25 mouse cellular contexts compared by ENCODE assay signal in genomic region chr2:113689660-113690059, GRCm38 (mm10).
DNase-seq lines count a peak whose midpoint lies in the region; ATAC-seq and TF ChIP-seq lines count a peak whose summit lies in the region.
"Had no signal": no experiment of that assay in that cellular context is flagged by ENCODE, and none has a peak within 500 bp of the region (broad histone marks: within the 10 kb centered on the region; RNA-seq: fewer than 3 reads in every experiment).

No protein-coding gene starts in this region.

- 0 out of 2 replicates have a peak, but pooled peaks have one; percentile 7 for TF ChIP-seq EP300 in lung, postnatal 0 days (IDR thresholded peaks at IDR 0.05)
- no peak for TF ChIP-seq EP300 in liver, postnatal 0 days (IDR thresholded peaks at IDR 0.05; ENCODE audit: low read depth)

- WGBS in lung, embryonic 16.5 days, result 31% methylated on average over 5 of the region's 5 CpGs
- 31% methylated on average over 5 of the region's 5 CpGs for WGBS in lung, postnatal 0 days
- WGBS in liver, postnatal 0 days (ENCODE audit: insufficient replicate concordance), result 33% methylated on average over 5 of the region's 5 CpGs
- WGBS in hindbrain, embryonic 11.5 days, result 69% methylated on average over 5 of the region's 5 CpGs

- peaks cover 15% of the 10 kb centered on the region for H3K4me1 ChIP-seq in lung, embryonic 16.5 days (replicated peaks; ENCODE audit: control insufficient read depth, insufficient read depth, low read length)
- H3K4me1 ChIP-seq in lung, postnatal 0 days (ENCODE audit: insufficient read depth, low read depth, low read length), result no peaks in the 10 kb centered on the region
- no peaks in the 10 kb centered on the region for H3K4me1 ChIP-seq in liver, postnatal 0 days (ENCODE audit: insufficient read depth)
- no peaks in the 10 kb centered on the region for H3K4me1 ChIP-seq in hindbrain, embryonic 11.5 days (replicated peaks; ENCODE audit: control insufficient read depth, insufficient read depth, low read length)

- H3K27me3 ChIP-seq in lung, embryonic 16.5 days (ENCODE audit: control insufficient read depth, insufficient read depth, low read depth, low read length), result no peaks in the 10 kb centered on the region
- H3K27me3 ChIP-seq in Patski, result no peaks in the 10 kb centered on the region
- H3K27me3 ChIP-seq in lung, postnatal 0 days (replicated peaks; ENCODE audit: insufficient read depth, low read length), result no peaks in the 10 kb centered on the region
- no peaks in the 10 kb centered on the region for H3K27me3 ChIP-seq in liver, postnatal 0 days (ENCODE audit: insufficient read depth, low read length)
- H3K27me3 ChIP-seq in hindbrain, embryonic 11.5 days (ENCODE audit: control insufficient read depth, insufficient read depth, low read length), result no peaks in the 10 kb centered on the region
- H3K27me3 ChIP-seq: forebrain, embryonic 15.5 days; hindbrain, embryonic 13.5 days had no signal

- no peaks in the 10 kb centered on the region for H3K36me3 ChIP-seq in lung, embryonic 16.5 days (ENCODE audit: control insufficient read depth, insufficient read depth, low read length)
- no peaks in the 10 kb centered on the region for H3K36me3 ChIP-seq in lung, postnatal 0 days (ENCODE audit: insufficient read depth, low read length)
- no peaks in the 10 kb centered on the region for H3K36me3 ChIP-seq in liver, postnatal 0 days (replicated peaks; ENCODE audit: insufficient read depth, low read length)
- H3K36me3 ChIP-seq in hindbrain, embryonic 11.5 days (ENCODE audit: control insufficient read depth, insufficient read depth, low read length), result no peaks in the 10 kb centered on the region
- H3K36me3 ChIP-seq: embryonic facial prominence, embryonic 13.5 days; forebrain, embryonic 15.5 days; heart, embryonic 12.5 days; hindbrain, embryonic 13.5 days; limb, embryonic 12.5 days had no signal

- no peak overlapping the region for H3K9ac ChIP-seq in lung, embryonic 16.5 days (ENCODE audit: low read length)
- no peak overlapping the region for H3K9ac ChIP-seq in lung, postnatal 0 days (replicated peaks; ENCODE audit: low read depth)
- H3K9ac ChIP-seq in liver, postnatal 0 days (replicated peaks), result no peak overlapping the region
- H3K9ac ChIP-seq in hindbrain, embryonic 11.5 days (ENCODE audit: low read depth, low read length), result no peak overlapping the region
- H3K9ac ChIP-seq: embryonic facial prominence, embryonic 13.5 days; forebrain, embryonic 15.5 days; heart, embryonic 12.5 days; hindbrain, embryonic 13.5 days; limb, embryonic 12.5 days had no signal

- POLR2A ChIA-PET in Patski (lab: Charles Lee), result no interaction called here

- ATAC-seq in lung, embryonic 16.5 days (ENCODE audit: low read depth), result peak; percentile 57; the same call in 1 of the 2 replicates
- peak; percentile 95 for ATAC-seq in Patski
- ATAC-seq in lung, postnatal 0 days, result peak; percentile 52; the same call in 1 of the 2 replicates
- ATAC-seq in liver, postnatal 0 days, result no peak
- ATAC-seq in hindbrain, embryonic 11.5 days (ENCODE audit: low FRiP score), result no peak
- ATAC-seq: CD4-positive, CD25-positive, alpha-beta regulatory T cell, adult 4 months; forebrain, embryonic 15.5 days; midbrain, embryonic 16.5 days had no signal

- no peak overlapping the region for H3K4me3 ChIP-seq in lung, embryonic 16.5 days (ENCODE audit: low read length)
- no peak overlapping the region for H3K4me3 ChIP-seq in lung, postnatal 0 days (ENCODE audit: low read depth, low read length)
- H3K4me3 ChIP-seq in liver, postnatal 0 days (ENCODE audit: low read depth, low read length), result no peak overlapping the region
- H3K4me3 ChIP-seq in hindbrain, embryonic 11.5 days (ENCODE audit: low read depth, low read length), result no peak overlapping the region
- H3K4me3 ChIP-seq: embryonic facial prominence, embryonic 13.5 days; forebrain, embryonic 15.5 days; heart, embryonic 12.5 days; hindbrain, embryonic 13.5 days; limb, embryonic 12.5 days had no signal

- no peak overlapping the region for H3K27ac ChIP-seq in lung, embryonic 16.5 days (ENCODE audit: low read length)
- H3K27ac ChIP-seq in lung, postnatal 0 days (ENCODE audit: low read length), result no peak overlapping the region
- no peak overlapping the region for H3K27ac ChIP-seq in liver, postnatal 0 days (ENCODE audit: low read depth)
- no peak overlapping the region for H3K27ac ChIP-seq in hindbrain, embryonic 11.5 days (ENCODE audit: low read depth, low read length)
- H3K27ac ChIP-seq: embryonic facial prominence, embryonic 13.5 days; forebrain, embryonic 15.5 days; hindbrain, embryonic 13.5 days; kidney, postnatal 0 days; limb, embryonic 12.5 days had no signal

- in situ Hi-C loops in Patski (cut with MboI; ENCODE audit: low pct_unique_long_range_greater_than_20kb), result no loop called here

- H3K9me3 ChIP-seq in lung, embryonic 16.5 days (ENCODE audit: control insufficient read depth, low read length), result no peaks in the 10 kb centered on the region
- H3K9me3 ChIP-seq in lung, postnatal 0 days (ENCODE audit: low read length), result no peaks in the 10 kb centered on the region
- H3K9me3 ChIP-seq in liver, postnatal 0 days (ENCODE audit: low read length), result no peaks in the 10 kb centered on the region
- H3K9me3 ChIP-seq in hindbrain, embryonic 11.5 days (ENCODE audit: control insufficient read depth, low read length), result no peaks in the 10 kb centered on the region
- H3K9me3 ChIP-seq: embryonic facial prominence, embryonic 13.5 days; forebrain, embryonic 15.5 days; heart, embryonic 12.5 days; hindbrain, embryonic 13.5 days; limb, embryonic 12.5 days had no signal

- CTCF ChIA-PET in Patski (lab: Charles Lee), result no interaction called here

- H3K4me2 ChIP-seq in lung, embryonic 16.5 days (ENCODE audit: low read depth, low read length), result no peak overlapping the region
- H3K4me2 ChIP-seq in lung, postnatal 0 days (replicated peaks; ENCODE audit: low read depth, low read length), result no peak overlapping the region
- no peak overlapping the region for H3K4me2 ChIP-seq in liver, postnatal 0 days (ENCODE audit: low read depth, low read length)
- no peak overlapping the region for H3K4me2 ChIP-seq in hindbrain, embryonic 11.5 days (replicated peaks; ENCODE audit: low read depth, low read length)
- H3K4me2 ChIP-seq: embryonic facial prominence, embryonic 13.5 days; forebrain, embryonic 15.5 days; heart, embryonic 12.5 days; hindbrain, embryonic 13.5 days; limb, embryonic 12.5 days; liver, embryonic 11.5 days had no signal

- no peak for DNase-seq in lung, postnatal 4 days
- DNase-seq in Patski (ENCODE audit: low read depth, low spot score), result peak; percentile 83
- peak; percentile 62 for DNase-seq in lung, postnatal 0 days (ENCODE audit: low spot score)
- no peak for DNase-seq in liver, postnatal 0 days
- no peak for DNase-seq in hindbrain, embryonic 11.5 days (ENCODE audit: low spot score)
- DNase-seq in layer of hippocampus, adult 8-10 months (ENCODE audit: low spot score in 2 of 2), result no peak
- DNase-seq: adrenal gland, adult 2 months; cerebellum, adult 11 months; cerebellum, postnatal 10 days; heart, adult 18-20 months; heart, postnatal 10 days; kidney, adult 18-20 months; right cerebral cortex, adult 18-20 months; right cerebral cortex, postnatal 4 days; thymus, postnatal 25 days had no signal

- no peak for TF ChIP-seq CTCF in Patski (IDR thresholded peaks at IDR 0.05)
- TF ChIP-seq CTCF in lung, postnatal 0 days (IDR thresholded peaks at IDR 0.05), result no peak
- no peak for TF ChIP-seq CTCF in liver, postnatal 0 days (IDR thresholded peaks at IDR 0.05; ENCODE audit: low read depth)

Comparison
In these comparisons a context has a peak if more than half of its experiments do, and no peak if none do; other contexts are left out.
1. DNase-seq: peak in Patski (single experiment) and lung, postnatal 0 days (single experiment); none in lung, postnatal 4 days (0 of 2), liver, postnatal 0 days (single experiment), hindbrain, embryonic 11.5 days (single experiment) and layer of hippocampus, adult 8-10 months (0 of 2).
2. ATAC-seq: peak in lung, embryonic 16.5 days (single experiment), Patski (single experiment) and lung, postnatal 0 days (single experiment); none in liver, postnatal 0 days (single experiment) and hindbrain, embryonic 11.5 days (single experiment).